Mouse (Mus musculus): ENCODE measurements around the gene Ptges3.

- TF ChIP-seq CTCF (IDR thresholded peaks at IDR 0.05; ENCODE audit: borderline replicate concordance, extremely low read depth, insufficient read depth, insufficient read length) (no peak), POLR2A (IDR thresholded peaks at IDR 0.05; ENCODE audit: borderline replicate concordance, extremely low read depth, insufficient read depth, insufficient read length, poor library complexity, severe bottlenecking) (no peak)
Observed at GRCm38 (mm10) chr10:128042466-128042865, 16.3 kb upstream of the Ptges3 start.
